Mouse (Mus musculus) forebrain, embryonic 12.5 days (tissue): ENCODE data around the gene Soga1. TPM values are rescaled to one million over a fixed set of nuclear protein-coding genes. Genes with fewer than 3 reads are reported as not detected.
A peak's percentile ranks its signal among the peaks of the same experiment; 100 is the strongest.

ENCODE experiments used
- ATAC-seq: fragments of 200-750 bp; cut with Nextera tagmentation; 2 replicates; pipeline ENCODE4 v1.8.0; 2017; ENCODE audit warnings: moderate TSS enrichment; ENCODE audit not compliant: low FRiP score
- H3K27ac ChIP-seq: fragments of 300-500 bp; sonication (generic); 2 replicates; pipeline ENCODE4 v1.5.1; 2016; ENCODE audit warnings: mild to moderate bottlenecking
- H3K27me3 ChIP-seq: fragments of 300-500 bp; sonication (generic); 2 replicates; pipeline ENCODE4 v1.6.1; 2016; ENCODE audit warnings: mild to moderate bottlenecking
- H3K36me3 ChIP-seq: fragments of 300-500 bp; sonication (generic); replicated peaks from 2 replicates; pipeline ENCODE4 v1.6.1; 2016; ENCODE audit warnings: mild to moderate bottlenecking
- H3K4me1 ChIP-seq: fragments of 300-500 bp; sonication (generic); 2 replicates; pipeline ENCODE4 v1.6.1; 2016
- H3K4me2 ChIP-seq: fragments of 300-500 bp; sonication (generic); 2 replicates; pipeline ENCODE4 v1.6.1; 2016; ENCODE audit warnings: mild to moderate bottlenecking, moderate library complexity
- H3K4me3 ChIP-seq: fragments of 300-500 bp; sonication (generic); replicated peaks from 2 replicates; pipeline ENCODE4 v1.5.1; 2016; ENCODE audit warnings: mild to moderate bottlenecking
- H3K9ac ChIP-seq: fragments of 300-500 bp; sonication (generic); 2 replicates; pipeline ENCODE4 v1.6.1; 2016; ENCODE audit warnings: mild to moderate bottlenecking
- H3K9me3 ChIP-seq: fragments of 300-500 bp; sonication (generic); 2 replicates; pipeline ENCODE4 v1.6.1; 2016
- WGBS: fragments of 180-500 bp; shearing (Covaris S2); methylation state at CpG from one replicate; pipeline ENCODE4 v1.1.7; 2016; 5-methylcytosine and 5-hydroxymethylcytosine counted together
- polyA plus RNA-seq: library from polyadenylated mRNA; unstranded; fragments of >200 nt; fragmentation: Nextera tagmentation; extraction: Ambion mirVana; gene quantifications from 2 replicates; pipeline ENCODE4 v1.2.1, GENCODE M21; 2016

The Soga1 gene
- polyA plus RNA-seq, 1 experiment from 2014 or later = 7.4 TPM

GRCm38 (mm10) chr2:157069355-157069735, 9.7 kb downstream of the Soga1 start:
- H3K36me3 ChIP-seq = peaks cover 22% of the 10 kb centered on the region
- 0 out of 2 replicates have a peak overlapping the region, but pooled peaks have one; percentile 25 for H3K9ac ChIP-seq
- H3K27me3 ChIP-seq = no peaks in the 10 kb centered on the region
- 57% methylated on average over 3 of the region's 3 CpGs for WGBS
- H3K27ac ChIP-seq = peak overlapping the region; percentile 50; the same call in 1 of the 2 replicates
- H3K4me3 ChIP-seq = no peak overlapping the region
- peak overlapping the region; percentile 19 for H3K4me2 ChIP-seq
- no peaks in the 10 kb centered on the region for H3K9me3 ChIP-seq
- no peak for ATAC-seq
- peaks cover 87% of the 10 kb centered on the region for H3K4me1 ChIP-seq

GRCm38 (mm10) chr2:157068701-157069354, 10.2 kb downstream of the Soga1 start:
- Histone ChIP-seq H3K9me3 (no peaks in the 10 kb centered on the region), H3K4me3 (no peak overlapping the region), H3K27me3 (no peaks in the 10 kb centered on the region), H3K4me1 (peaks cover 87% of the 10 kb centered on the region), H3K4me2 (0 out of 2 replicates have a peak overlapping the region, but pooled peaks have one; percentile 15), H3K27ac (peak overlapping the region; percentile 50), H3K36me3 (peaks cover 18% of the 10 kb centered on the region), H3K9ac (0 out of 2 replicates have a peak overlapping the region, but pooled peaks have one; percentile 25)
- ATAC-seq = no peak
- WGBS = 69% methylated on average over 14 of the region's 14 CpGs

- H3K4me1 ChIP-seq = peaks cover 83% of the 10 kb centered on the region
- no peaks in the 10 kb centered on the region for H3K27me3 ChIP-seq
- WGBS = 92% methylated on average over 7 of the region's 7 CpGs
- H3K4me2 ChIP-seq = no peak overlapping the region
- peaks cover 5% of the 10 kb centered on the region for H3K36me3 ChIP-seq
- H3K27ac ChIP-seq = no peak overlapping the region
- no peak overlapping the region for H3K9ac ChIP-seq
- ATAC-seq = no peak
- no peaks in the 10 kb centered on the region for H3K9me3 ChIP-seq
- no peak overlapping the region for H3K4me3 ChIP-seq
Observed at GRCm38 (mm10) chr2:157066731-157067430, 12.2 kb downstream of the Soga1 start.

- Histone ChIP-seq H3K4me2 (no peak overlapping the region), H3K9me3 (no peaks in the 10 kb centered on the region), H3K27me3 (no peaks in the 10 kb centered on the region), H3K4me1 (peaks cover 72% of the 10 kb centered on the region), H3K9ac (no peak overlapping the region), H3K36me3 (peaks cover 7% of the 10 kb centered on the region), H3K27ac (no peak overlapping the region), H3K4me3 (no peak overlapping the region)
- 84% methylated on average over 7 of the region's 7 CpGs for WGBS
- no peak for ATAC-seq
Observed at GRCm38 (mm10) chr2:157065879-157066226, 13.2 kb downstream of the Soga1 start.

GRCm38 (mm10) chr2:157064978-157065878, 13.8 kb downstream of the Soga1 start:
- no peak overlapping the region; the same call in 1 of the 2 replicates for H3K9ac ChIP-seq
- H3K36me3 ChIP-seq = peaks cover 8% of the 10 kb centered on the region
- H3K4me1 ChIP-seq = peaks cover 66% of the 10 kb centered on the region
- H3K4me2 ChIP-seq = no peak overlapping the region
- no peaks in the 10 kb centered on the region for H3K27me3 ChIP-seq
- ATAC-seq = no peak
- WGBS = 88% methylated on average over 14 of the region's 14 CpGs
- H3K4me3 ChIP-seq = no peak overlapping the region
- H3K9me3 ChIP-seq = no peaks in the 10 kb centered on the region
- no peak overlapping the region for H3K27ac ChIP-seq

- peaks cover 61% of the 10 kb centered on the region for H3K4me1 ChIP-seq
- peak overlapping the region; percentile 47; the same call in 1 of the 2 replicates for H3K27ac ChIP-seq
- no peaks in the 10 kb centered on the region for H3K9me3 ChIP-seq
- H3K27me3 ChIP-seq = no peaks in the 10 kb centered on the region
- H3K4me3 ChIP-seq = no peak overlapping the region
- no peak for ATAC-seq
- peaks cover 19% of the 10 kb centered on the region for H3K36me3 ChIP-seq
- WGBS = 78% methylated on average over 7 of the region's 7 CpGs
- no peak overlapping the region for H3K9ac ChIP-seq
- no peak overlapping the region for H3K4me2 ChIP-seq
Observed at GRCm38 (mm10) chr2:157064136-157064535, 14.9 kb downstream of the Soga1 start.

GRCm38 (mm10) chr2:157063241-157063700, 15.8 kb downstream of the Soga1 start:
- no peak overlapping the region for H3K27ac ChIP-seq
- H3K4me2 ChIP-seq = no peak overlapping the region
- H3K27me3 ChIP-seq = no peaks in the 10 kb centered on the region
- no peak overlapping the region; the same call in 1 of the 2 replicates for H3K9ac ChIP-seq
- H3K4me1 ChIP-seq = peaks cover 62% of the 10 kb centered on the region
- ATAC-seq = no peak
- H3K9me3 ChIP-seq = no peaks in the 10 kb centered on the region
- H3K4me3 ChIP-seq = no peak overlapping the region
- 85% methylated on average over 4 of the region's 4 CpGs for WGBS
- H3K36me3 ChIP-seq = peaks cover 21% of the 10 kb centered on the region

- Histone ChIP-seq H3K36me3 (peaks cover 38% of the 10 kb centered on the region), H3K9me3 (no peaks in the 10 kb centered on the region), H3K4me3 (no peak overlapping the region), H3K27ac (no peak overlapping the region), H3K27me3 (no peaks in the 10 kb centered on the region), H3K4me1 (peaks cover 58% of the 10 kb centered on the region), H3K4me2 (no peak overlapping the region), H3K9ac (no peak overlapping the region)
- 90% methylated on average over 11 of the region's 11 CpGs for WGBS
- no peak for ATAC-seq
Observed at GRCm38 (mm10) chr2:157060557-157061305, 18.3 kb downstream of the Soga1 start.

- Histone ChIP-seq H3K9ac (no peak overlapping the region), H3K36me3 (peaks cover 43% of the 10 kb centered on the region), H3K4me1 (peaks cover 52% of the 10 kb centered on the region)
Observed at GRCm38 (mm10) chr2:157060037-157060436, 19.0 kb downstream of the Soga1 start.

GRCm38 (mm10) chr2:157059166-157059565, 19.9 kb downstream of the Soga1 start:
- 46% methylated on average over 8 of the region's 8 CpGs for WGBS
- Histone ChIP-seq H3K9ac (0 out of 2 replicates have a peak overlapping the region, but pooled peaks have one; percentile 47), H3K36me3 (peaks cover 48% of the 10 kb centered on the region), H3K4me3 (no peak overlapping the region), H3K4me1 (peaks cover 47% of the 10 kb centered on the region), H3K27me3 (no peaks in the 10 kb centered on the region), H3K27ac (peak overlapping the region; percentile 94), H3K9me3 (no peaks in the 10 kb centered on the region), H3K4me2 (peak overlapping the region; percentile 48)
- ATAC-seq = 0 out of 2 replicates have a peak, but pooled peaks have one; percentile 10

More at GRCm38 (mm10) chr2:157060037-157060436, 19.0 kb downstream of the Soga1 start:
- Histone ChIP-seq H3K4me3 (no peak overlapping the region), H3K27me3 (no peaks in the 10 kb centered on the region), H3K9me3 (no peaks in the 10 kb centered on the region), H3K27ac (no peak overlapping the region), H3K4me2 (no peak overlapping the region)
- WGBS = 96% methylated on average over 14 of the region's 14 CpGs
- no peak for ATAC-seq

- Histone ChIP-seq H3K36me3 (peaks cover 53% of the 10 kb centered on the region), H3K4me1 (peaks cover 42% of the 10 kb centered on the region), H3K9me3 (no peaks in the 10 kb centered on the region), H3K4me2 (peak overlapping the region; percentile 48), H3K27me3 (no peaks in the 10 kb centered on the region), H3K9ac (peak overlapping the region; percentile 47; the same call in 1 of the 2 replicates), H3K4me3 (peak overlapping the region; percentile 19), H3K27ac (peak overlapping the region; percentile 94)
- 4% methylated on average over 18 of the region's 18 CpGs for WGBS
- peak; percentile 93 for ATAC-seq
Observed at GRCm38 (mm10) chr2:157058342-157058998, 20.6 kb downstream of the Soga1 start.
